Mouse (Mus musculus): Measurements from ENCODE around the gene Plxna2. TPM values are rescaled to one million over a fixed set of nuclear protein-coding genes. Genes with fewer than 3 reads are reported as not detected.
A peak's percentile ranks its signal among the peaks of the same experiment; 100 is the strongest.

The Plxna2 gene
- total RNA-seq, 2 experiments from 2014 or later, result 73.3 to 76.6 TPM

- no peak for DNase-seq (ENCODE audit: low spot score in 2 of 2)
Measured at GRCm38 (mm10) chr1:194622174-194622573, 4.2 kb downstream of the Plxna2 start.

DNA sequence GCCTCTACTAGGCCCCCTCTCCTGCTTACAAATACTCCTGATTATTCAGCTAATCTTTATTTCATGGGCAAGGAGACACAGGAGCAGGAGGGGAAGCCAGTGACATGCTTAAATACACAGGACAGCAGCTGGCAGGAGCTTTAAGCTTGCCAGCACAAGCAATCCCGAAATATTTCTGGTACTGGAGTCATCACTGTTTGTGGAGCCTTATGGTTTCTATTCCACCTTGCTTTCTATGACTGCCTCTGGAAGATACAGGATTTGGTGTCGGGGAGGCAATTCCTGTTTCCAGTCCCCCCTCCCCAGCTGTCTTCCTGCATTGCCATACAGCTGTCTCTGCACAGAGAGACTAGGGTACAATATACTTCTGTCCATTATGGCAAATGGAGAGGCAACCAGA is 4.7 kb downstream of the Plxna2 start:
- no peak for DNase-seq (ENCODE audit: low spot score in 2 of 2)

DNA sequence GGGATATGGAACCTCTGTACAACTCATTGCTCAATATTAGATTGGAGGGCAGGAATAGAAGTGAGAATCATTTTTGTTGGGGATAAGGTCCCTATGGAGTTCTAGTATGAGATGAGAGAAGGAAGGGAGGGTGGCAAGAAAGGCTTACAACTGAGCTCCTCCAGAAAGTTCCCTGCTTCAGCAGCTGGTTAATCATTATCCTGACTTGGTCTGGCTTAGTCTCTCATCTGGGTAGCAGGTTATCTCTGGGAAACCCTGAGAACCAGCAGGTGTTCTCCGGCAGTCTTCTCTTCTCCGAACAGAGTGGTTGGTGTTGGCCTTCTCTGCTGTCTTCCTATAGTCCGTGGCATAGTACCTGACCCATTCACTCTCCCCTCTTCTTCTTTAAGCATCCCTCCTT is 5.6 kb downstream of the Plxna2 start:
- no peak for DNase-seq (ENCODE audit: low spot score in 2 of 2)

DNA sequence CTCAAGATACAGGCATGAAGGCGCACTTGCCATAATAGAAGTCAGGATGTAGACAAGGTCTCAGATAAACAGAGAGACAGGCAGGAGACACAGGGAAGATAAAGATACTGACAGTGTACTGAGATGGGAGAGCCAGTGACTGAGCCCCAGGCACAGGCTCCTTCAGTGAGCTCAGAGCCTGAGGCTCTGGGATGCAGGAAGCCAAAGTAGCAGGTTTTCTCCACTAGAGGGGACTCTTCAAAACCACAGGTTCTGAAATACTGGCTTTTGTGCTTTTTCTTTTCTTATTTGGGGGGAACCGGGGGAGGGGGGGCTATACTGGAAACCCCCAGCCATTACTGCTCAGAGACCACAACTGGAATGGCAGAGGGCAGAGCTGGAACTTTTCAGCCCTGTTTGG is 6.4 kb downstream of the Plxna2 start:
- DNase-seq (ENCODE audit: low spot score in 2 of 2), result no peak

- DNase-seq (ENCODE audit: low spot score in 2 of 2), result no peak
Measured at GRCm38 (mm10) chr1:194624973-194625372, 7.0 kb downstream of the Plxna2 start.

GRCm38 (mm10) chr1:194626109-194626508 is 8.1 kb downstream of the Plxna2 start:
- no peak for DNase-seq (ENCODE audit: low spot score in 2 of 2)

- DNase-seq (ENCODE audit: low spot score in 2 of 2), result no peak
Measured at GRCm38 (mm10) chr1:194627286-194627685, 9.3 kb downstream of the Plxna2 start.

DNA sequence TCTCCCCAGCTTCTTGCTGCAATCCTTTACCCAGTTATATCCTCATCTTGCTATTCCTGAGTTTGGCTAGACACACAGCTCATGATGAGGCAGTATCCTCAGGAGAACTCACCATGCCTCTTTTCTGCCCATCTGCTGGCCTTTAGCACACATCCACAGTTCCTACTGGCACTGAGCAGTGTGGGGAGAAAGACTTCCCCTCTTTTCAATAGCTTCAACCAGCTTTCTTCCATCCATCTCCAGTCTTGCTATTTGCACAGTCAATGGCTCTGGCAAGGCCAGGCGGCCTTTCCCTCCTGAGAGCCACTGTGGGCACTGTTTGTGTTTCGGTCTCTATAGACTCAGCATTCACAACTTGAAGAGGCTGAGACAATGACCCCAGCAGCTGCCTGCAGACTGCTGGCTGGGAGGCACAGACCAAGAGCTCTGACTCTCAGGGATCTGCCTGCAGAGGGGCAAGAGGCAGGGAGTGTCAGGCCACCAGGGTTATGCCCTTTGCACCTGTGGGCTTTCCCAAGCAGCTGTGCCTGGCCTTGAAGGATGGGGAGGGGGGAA is 11.2 kb downstream of the Plxna2 start:
- DNase-seq (ENCODE audit: low spot score in 2 of 2), result no peak

DNA sequence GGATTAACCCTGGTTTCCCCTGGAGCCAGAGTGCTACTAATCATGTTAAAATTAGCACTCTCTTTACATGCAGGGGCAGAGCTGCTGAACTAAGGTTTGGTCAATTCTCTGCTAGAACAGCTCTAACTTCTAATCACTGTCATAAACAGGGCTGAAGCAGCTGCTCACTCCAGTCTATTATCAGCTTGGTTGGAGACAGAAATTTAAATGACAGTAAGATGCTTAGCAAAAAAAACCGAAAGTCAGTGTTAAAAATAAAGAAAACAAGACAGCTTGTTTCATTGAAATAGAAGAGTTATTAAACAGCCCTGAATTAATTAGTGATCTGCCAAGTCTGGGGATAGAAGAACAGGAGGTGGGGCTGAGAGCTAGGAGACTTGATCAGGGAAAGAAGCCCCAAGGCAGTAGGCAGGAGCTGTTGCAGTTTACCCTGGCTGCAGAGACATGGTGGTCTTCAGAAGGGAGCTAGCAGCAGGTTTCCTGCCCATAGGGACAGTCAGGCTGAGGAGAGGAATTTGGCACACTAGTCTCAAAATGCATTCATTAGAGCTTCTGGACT is 12.6 kb downstream of the Plxna2 start:
- no peak for DNase-seq (ENCODE audit: low spot score in 2 of 2)

DNA sequence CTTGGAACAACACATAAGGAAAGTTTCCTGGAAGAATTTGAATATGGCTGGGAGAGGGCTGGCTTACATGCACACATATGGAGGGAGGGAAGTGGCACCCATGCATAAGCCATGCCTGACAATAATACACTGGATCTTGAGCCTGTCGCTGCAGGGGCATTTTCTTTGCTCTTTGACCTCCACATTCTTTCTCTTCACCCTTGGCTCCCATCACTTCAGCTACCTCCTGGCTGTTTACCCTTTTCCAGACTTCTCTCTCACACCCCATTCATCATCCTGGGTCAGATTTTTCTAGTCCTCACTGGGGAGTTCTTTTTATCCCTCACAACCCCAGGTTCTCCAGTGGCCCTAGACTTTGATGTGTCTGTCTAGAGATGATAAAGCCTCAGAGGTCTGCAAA is 13.6 kb downstream of the Plxna2 start:
- DNase-seq (ENCODE audit: low spot score in 2 of 2), result no peak

DNA sequence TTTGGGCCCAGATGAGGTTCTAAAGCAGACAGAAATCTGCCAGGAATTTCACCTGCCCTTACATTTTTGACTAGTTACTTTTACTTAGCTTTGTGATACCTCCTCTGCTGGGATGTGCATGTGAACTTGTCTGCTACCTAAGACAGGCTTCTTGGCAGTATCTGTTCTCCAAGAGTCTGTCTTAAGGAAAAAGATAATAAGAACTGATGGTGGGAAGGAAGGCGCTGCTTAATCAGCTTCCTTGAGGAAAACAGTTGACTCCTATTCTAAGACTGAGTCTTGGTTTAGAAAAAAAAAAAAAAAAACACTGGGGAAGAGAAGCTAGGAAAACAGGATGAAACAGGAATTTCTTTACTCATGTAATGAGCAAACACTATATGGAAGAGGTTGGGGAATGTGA is 14.0 kb downstream of the Plxna2 start:
- DNase-seq (ENCODE audit: low spot score in 2 of 2), result no peak

- DNase-seq (ENCODE audit: low spot score in 2 of 2), result no peak
Measured at GRCm38 (mm10) chr1:194635411-194635810, 17.4 kb downstream of the Plxna2 start.

- DNase-seq (ENCODE audit: low spot score in 2 of 2), result no peak
Measured at GRCm38 (mm10) chr1:194635942-194636341, 17.9 kb downstream of the Plxna2 start.

DNA sequence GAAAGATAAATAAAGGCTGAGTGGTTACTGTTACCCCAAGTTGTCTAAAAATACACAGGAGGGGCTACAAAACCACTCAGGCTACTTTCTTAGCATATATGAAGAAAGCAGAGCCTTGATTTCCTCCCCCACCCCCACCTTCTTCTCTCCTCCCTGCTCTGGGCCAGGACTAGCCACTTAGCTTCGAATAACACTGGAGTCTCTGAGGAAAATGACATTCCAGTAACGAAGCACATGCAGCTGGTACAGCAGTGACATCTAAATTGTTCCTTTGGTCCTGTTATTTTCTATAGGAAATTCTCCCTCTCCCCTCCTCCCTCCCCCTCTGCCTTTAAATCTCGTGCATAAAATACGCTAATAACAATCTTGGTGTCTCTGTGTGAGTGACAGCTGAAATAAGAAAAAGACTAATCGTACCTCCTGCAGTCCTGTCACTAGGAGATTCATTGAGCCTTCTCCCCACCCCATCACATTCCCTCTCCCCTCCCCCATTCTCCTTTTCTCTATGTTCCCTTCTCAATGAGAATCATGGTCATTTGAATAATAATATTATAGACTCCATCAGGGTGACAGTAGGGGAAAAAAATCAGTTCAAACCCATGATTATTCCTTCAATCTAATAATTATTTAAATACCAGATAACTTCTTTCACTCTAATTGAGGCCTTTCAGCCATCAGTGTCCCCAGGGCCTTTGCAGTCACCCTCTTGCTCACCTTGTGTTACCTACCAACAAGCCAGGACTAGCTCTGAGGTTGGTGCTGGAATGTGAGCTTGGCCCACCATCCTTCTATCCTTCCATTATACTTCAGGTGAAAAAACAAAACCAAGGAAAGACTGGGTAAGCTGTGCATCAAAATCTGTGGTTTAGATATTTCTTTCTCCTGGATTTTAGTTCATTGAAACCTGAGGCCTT is 19.6 kb downstream of the Plxna2 start:
- DNase-seq (ENCODE audit: low spot score in 2 of 2), result no peak

GRCm38 (mm10) chr1:194641601-194642301 is 23.7 kb downstream of the Plxna2 start:
- DNase-seq (ENCODE audit: low spot score in 2 of 2), result peak; percentile 49 to 55

DNA sequence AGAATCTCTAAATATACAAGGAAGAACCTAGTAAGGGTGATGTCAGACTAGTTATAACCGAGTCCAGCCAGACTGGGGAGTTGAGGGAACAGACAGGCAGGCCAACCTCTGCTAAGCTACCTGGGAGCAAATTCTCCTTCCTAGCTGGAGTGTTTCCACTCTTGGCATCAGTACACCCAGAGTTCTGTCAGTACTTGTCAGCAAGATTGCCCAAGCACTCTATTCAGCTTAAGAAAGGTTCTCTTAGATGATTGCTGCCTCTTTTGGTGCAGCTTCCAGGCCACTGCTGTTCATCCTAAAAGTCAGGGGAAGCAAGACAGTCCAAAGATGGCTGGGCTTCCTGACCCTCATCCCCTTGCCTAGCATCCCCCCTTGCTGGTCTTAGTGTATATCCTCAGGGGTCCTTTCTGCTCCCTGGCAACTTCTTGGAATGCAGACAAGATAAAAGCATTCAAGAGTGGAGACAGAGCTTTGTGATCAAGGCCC is 24.3 kb downstream of the Plxna2 start:
- no peak for DNase-seq (ENCODE audit: low spot score in 2 of 2)

DNA sequence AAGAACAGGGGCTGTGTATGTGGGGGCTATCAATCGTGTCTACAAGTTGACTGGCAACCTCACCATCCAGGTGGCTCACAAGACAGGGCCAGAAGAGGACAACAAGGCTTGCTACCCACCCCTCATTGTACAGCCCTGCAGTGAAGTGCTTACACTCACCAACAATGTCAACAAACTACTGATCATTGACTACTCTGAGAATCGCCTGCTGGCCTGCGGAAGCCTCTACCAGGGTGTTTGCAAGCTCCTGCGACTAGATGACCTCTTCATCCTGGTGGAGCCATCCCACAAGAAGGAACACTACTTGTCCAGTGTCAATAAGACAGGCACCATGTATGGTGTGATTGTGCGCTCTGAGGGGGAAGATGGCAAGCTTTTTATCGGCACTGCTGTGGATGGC is 25.9 kb downstream of the Plxna2 start:
- DNase-seq (ENCODE audit: low spot score in 2 of 2), result no peak

- DNase-seq (ENCODE audit: low spot score in 2 of 2), result no peak
Measured at GRCm38 (mm10) chr1:194645898-194646297, 27.9 kb downstream of the Plxna2 start.

- no peak for DNase-seq (ENCODE audit: low spot score in 2 of 2)
Measured at GRCm38 (mm10) chr1:194650076-194650475, 32.1 kb downstream of the Plxna2 start.

- no peak for DNase-seq (ENCODE audit: low spot score in 2 of 2)
Measured at GRCm38 (mm10) chr1:194650566-194650965, 32.5 kb downstream of the Plxna2 start.

DNA sequence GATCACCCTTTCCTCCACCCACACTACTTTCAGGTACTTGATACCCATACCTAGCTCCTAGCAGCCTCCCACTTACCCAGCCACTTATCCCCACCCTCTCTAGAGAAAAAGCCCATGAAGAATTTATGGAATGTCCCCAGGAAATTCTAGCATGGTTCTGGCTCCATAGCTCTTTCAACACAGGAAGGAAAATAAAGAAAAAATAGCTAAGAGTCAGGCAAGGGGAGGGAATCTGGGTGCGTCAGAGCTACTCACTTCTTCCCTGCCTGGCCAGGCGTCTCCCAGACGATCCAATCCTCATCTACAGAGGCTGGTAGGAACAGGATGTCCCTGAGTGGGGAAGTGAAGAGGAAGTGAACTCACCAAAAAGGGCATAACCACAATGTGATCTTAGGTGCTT is 34.0 kb downstream of the Plxna2 start:
- DNase-seq (ENCODE audit: low spot score in 2 of 2), result no peak

All from left cerebral cortex, adult 18-20 months (tissue).